Mouse (Mus musculus): ENCODE measurements at regions not wholly inside any gene's neighbourhood (a gene's known extent, or its start where the extent isn't known, plus 50 kb on each side); places are given as distances from the start of the nearest gene placed in this dataset.
A peak's percentile ranks its signal among the peaks of the same experiment; 100 is the strongest.
"Not testable (repeated sequence)": the region's sequence is repeated elsewhere in the genome, so short reads cannot be mapped to it uniquely, and the experiment has no call there.

- no peak overlapping the region for H3ac ChIP-seq (ENCODE audit: control insufficient read depth, insufficient read length, low read depth)
- H3K79me3 ChIP-seq (ENCODE audit: low read depth) = no peaks in the 10 kb centered on the region
- no peak overlapping the region for H3K4me3 ChIP-seq (ENCODE audit: insufficient read depth, poor library complexity, severe bottlenecking)
- no peaks in the 10 kb centered on the region for H3K27me3 ChIP-seq (ENCODE audit: control insufficient read depth, insufficient read depth, insufficient read length)
- H3K79me2 ChIP-seq (ENCODE audit: control insufficient read depth, insufficient read depth) = no peaks in the 10 kb centered on the region
- no peaks in the 10 kb centered on the region for H3K36me3 ChIP-seq (ENCODE audit: control insufficient read depth, insufficient read depth)
- no peak for TF ChIP-seq USF1 (IDR thresholded peaks at IDR 0.05; ENCODE audit: low read depth)
- TF ChIP-seq MAX (IDR thresholded peaks at IDR 0.05) = no peak
- no peak for TF ChIP-seq CTCF (IDR thresholded peaks at IDR 0.05; ENCODE audit: control insufficient read depth, insufficient read depth, insufficient read length)
- TF ChIP-seq MYOG (IDR thresholded peaks at IDR 0.05; ENCODE audit: control insufficient read depth, extremely low read depth, insufficient read length) = no peak
- TF ChIP-seq FOSL1 (IDR thresholded peaks at IDR 0.05; ENCODE audit: insufficient read depth, low read length, poor library complexity, severe bottlenecking) = no peak
- no peak for TF ChIP-seq MYOD1 (IDR thresholded peaks at IDR 0.05; ENCODE audit: control insufficient read depth, insufficient read length, low read depth)
- no peak for TF ChIP-seq CEBPB (IDR thresholded peaks at IDR 0.05; ENCODE audit: low read depth)
Observed at GRCm38 (mm10) chr15:90400326-90401280, 176.5 kb downstream of the Alg10b start.

GRCm38 (mm10) chr15:90420776-90421175, 196.7 kb downstream of the Alg10b start:
- H3K27me3 ChIP-seq (ENCODE audit: control insufficient read depth, insufficient read depth, insufficient read length) = no peaks in the 10 kb centered on the region
- H3ac ChIP-seq (ENCODE audit: control insufficient read depth, insufficient read length, low read depth) = no peak overlapping the region
- no peak for TF ChIP-seq MYOD1 (IDR thresholded peaks at IDR 0.05; ENCODE audit: control insufficient read depth, insufficient read length, low read depth)
- no peak for TF ChIP-seq MYOG (IDR thresholded peaks at IDR 0.05; ENCODE audit: control insufficient read depth, extremely low read depth, insufficient read length)
- no peak for TF ChIP-seq FOSL1 (IDR thresholded peaks at IDR 0.05; ENCODE audit: insufficient read depth, low read length, poor library complexity, severe bottlenecking)
- no peak for TF ChIP-seq CEBPB (IDR thresholded peaks at IDR 0.05; ENCODE audit: low read depth)
- no peak for TF ChIP-seq MAX (IDR thresholded peaks at IDR 0.05)
- TF ChIP-seq CTCF (IDR thresholded peaks at IDR 0.05; ENCODE audit: control insufficient read depth, insufficient read depth, insufficient read length) = no peak
- no peak for TF ChIP-seq USF1 (IDR thresholded peaks at IDR 0.05; ENCODE audit: low read depth)
- no peak overlapping the region for H3K4me3 ChIP-seq (ENCODE audit: insufficient read depth, poor library complexity, severe bottlenecking)
- H3K36me3 ChIP-seq (ENCODE audit: control insufficient read depth, insufficient read depth) = no peaks in the 10 kb centered on the region
- no peaks in the 10 kb centered on the region for H3K79me3 ChIP-seq (ENCODE audit: low read depth)
- no peaks in the 10 kb centered on the region for H3K79me2 ChIP-seq (ENCODE audit: control insufficient read depth, insufficient read depth)

- no peaks in the 10 kb centered on the region for H3K79me3 ChIP-seq (ENCODE audit: low read depth)
- H3K79me2 ChIP-seq (ENCODE audit: control insufficient read depth, insufficient read depth) = no peaks in the 10 kb centered on the region
- H3K36me3 ChIP-seq (ENCODE audit: control insufficient read depth, insufficient read depth) = no peaks in the 10 kb centered on the region
- no peaks in the 10 kb centered on the region for H3K27me3 ChIP-seq (ENCODE audit: control insufficient read depth, insufficient read depth, insufficient read length)
- no peak for TF ChIP-seq FOSL1 (IDR thresholded peaks at IDR 0.05; ENCODE audit: insufficient read depth, low read length, poor library complexity, severe bottlenecking)
- no peak for TF ChIP-seq MYOG (IDR thresholded peaks at IDR 0.05; ENCODE audit: control insufficient read depth, extremely low read depth, insufficient read length)
- no peak for TF ChIP-seq MYOD1 (IDR thresholded peaks at IDR 0.05; ENCODE audit: control insufficient read depth, insufficient read length, low read depth)
- TF ChIP-seq USF1 (IDR thresholded peaks at IDR 0.05; ENCODE audit: low read depth) = no peak
- TF ChIP-seq CEBPB (IDR thresholded peaks at IDR 0.05; ENCODE audit: low read depth) = no peak
- no peak for TF ChIP-seq MAX (IDR thresholded peaks at IDR 0.05)
- TF ChIP-seq CTCF (IDR thresholded peaks at IDR 0.05; ENCODE audit: control insufficient read depth, insufficient read depth, insufficient read length) = no peak
- no peak overlapping the region for H3ac ChIP-seq (ENCODE audit: control insufficient read depth, insufficient read length, low read depth)
- no peak overlapping the region for H3K4me3 ChIP-seq (ENCODE audit: insufficient read depth, poor library complexity, severe bottlenecking)
Observed at GRCm38 (mm10) chr15:90422122-90422614, 198.1 kb downstream of the Alg10b start.

GRCm38 (mm10) chr15:90431048-90431447, 206.9 kb downstream of the Alg10b start:
- TF ChIP-seq CEBPB (IDR thresholded peaks at IDR 0.05; ENCODE audit: low read depth) (peak; percentile 22), FOSL1 (IDR thresholded peaks at IDR 0.05; ENCODE audit: insufficient read depth, low read length, poor library complexity, severe bottlenecking) (peak; percentile 92), MYOD1 (IDR thresholded peaks at IDR 0.05; ENCODE audit: control insufficient read depth, insufficient read length, low read depth) (peak; percentile 56)
- H3K36me3 ChIP-seq (ENCODE audit: control insufficient read depth, insufficient read depth); H3K79me2 ChIP-seq (ENCODE audit: control insufficient read depth, insufficient read depth); H3K27me3 ChIP-seq (ENCODE audit: control insufficient read depth, insufficient read depth, insufficient read length); H3ac ChIP-seq (ENCODE audit: control insufficient read depth, insufficient read length, low read depth); H3K79me3 ChIP-seq (ENCODE audit: low read depth); H3K4me3 ChIP-seq (ENCODE audit: insufficient read depth, poor library complexity, severe bottlenecking): not testable (repeated sequence)

GRCm38 (mm10) chr15:90432154-90432553, 208.0 kb downstream of the Alg10b start:
- Histone ChIP-seq H3K36me3 (ENCODE audit: control insufficient read depth, insufficient read depth) (no peaks in the 10 kb centered on the region), H3ac (ENCODE audit: control insufficient read depth, insufficient read length, low read depth) (no peak overlapping the region), H3K27me3 (ENCODE audit: control insufficient read depth, insufficient read depth, insufficient read length) (no peaks in the 10 kb centered on the region), H3K79me2 (ENCODE audit: control insufficient read depth, insufficient read depth) (no peaks in the 10 kb centered on the region), H3K79me3 (ENCODE audit: low read depth) (no peaks in the 10 kb centered on the region), H3K4me3 (ENCODE audit: insufficient read depth, poor library complexity, severe bottlenecking) (no peak overlapping the region)
- TF ChIP-seq CEBPB (IDR thresholded peaks at IDR 0.05; ENCODE audit: low read depth) (peak; percentile 72), FOSL1 (IDR thresholded peaks at IDR 0.05; ENCODE audit: insufficient read depth, low read length, poor library complexity, severe bottlenecking) (peak; percentile 92), MAX (IDR thresholded peaks at IDR 0.05) (peak; percentile 66), MYOD1 (IDR thresholded peaks at IDR 0.05; ENCODE audit: control insufficient read depth, insufficient read length, low read depth) (peak; percentile 63), MYOG (IDR thresholded peaks at IDR 0.05; ENCODE audit: control insufficient read depth, extremely low read depth, insufficient read length) (no peak)
